Mouse (Mus musculus) lung, postnatal 25 days (tissue): ENCODE measurements around the gene Napsa.

Experiments
- DNase-seq: peaks from one replicate; pipeline ENCODE4 v3.0.0; 2022; ENCODE audit warnings: low spot score

The Napsa gene

GRCm38 (mm10) chr7:44571811-44572210 lies 369 bp upstream of the Napsa start:
- DNase-seq = no peak

GRCm38 (mm10) chr7:44572956-44573484 lies 840 bp downstream of the Napsa start:
- no peak for DNase-seq

GRCm38 (mm10) chr7:44576333-44576844 lies 4.2 kb downstream of the Napsa start:
- no peak for DNase-seq

DNA sequence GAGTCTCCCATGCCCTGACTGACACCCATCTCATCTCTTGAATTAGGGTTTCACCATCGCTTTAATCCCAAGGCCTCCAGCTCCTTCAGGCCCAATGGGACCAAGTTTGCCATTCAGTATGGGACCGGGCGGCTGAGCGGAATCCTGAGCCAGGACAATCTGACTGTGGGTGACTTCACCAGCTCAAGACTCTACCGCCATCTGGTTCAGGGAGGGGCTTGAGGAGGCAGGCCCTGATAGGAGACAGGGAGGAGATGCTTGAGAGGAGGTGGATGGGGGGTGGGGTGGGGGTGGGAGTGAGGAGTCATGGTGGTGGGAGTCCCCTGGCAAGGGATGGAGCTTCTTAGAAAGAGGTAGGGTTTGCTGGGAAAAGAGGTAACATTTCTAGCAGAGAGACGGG lies 9.5 kb downstream of the Napsa start:
- DNase-seq = no peak

DNA sequence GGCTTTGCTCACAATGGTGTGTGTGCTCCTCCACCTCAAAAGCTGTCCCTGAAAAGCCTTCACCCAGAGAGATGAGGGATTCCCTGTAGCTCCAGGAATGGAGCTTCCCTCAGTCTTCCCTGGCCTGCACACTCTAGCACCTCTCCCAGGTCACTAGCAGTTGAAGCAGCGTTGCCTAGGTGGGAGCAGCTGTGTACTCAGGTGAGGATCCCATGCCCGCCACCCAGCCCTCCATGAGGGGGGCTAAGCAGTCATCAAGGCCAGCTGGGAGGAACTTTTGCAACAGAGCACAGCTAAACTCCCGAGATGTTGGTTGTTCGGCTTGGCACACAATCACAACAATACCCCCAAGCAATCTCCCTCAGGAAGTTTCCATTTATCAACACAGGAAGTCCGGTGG lies 10.5 kb downstream of the Napsa start:
- DNase-seq = no peak

GRCm38 (mm10) chr7:44583146-44583545 lies 11.0 kb downstream of the Napsa start:
- peak; percentile 75 for DNase-seq

DNA sequence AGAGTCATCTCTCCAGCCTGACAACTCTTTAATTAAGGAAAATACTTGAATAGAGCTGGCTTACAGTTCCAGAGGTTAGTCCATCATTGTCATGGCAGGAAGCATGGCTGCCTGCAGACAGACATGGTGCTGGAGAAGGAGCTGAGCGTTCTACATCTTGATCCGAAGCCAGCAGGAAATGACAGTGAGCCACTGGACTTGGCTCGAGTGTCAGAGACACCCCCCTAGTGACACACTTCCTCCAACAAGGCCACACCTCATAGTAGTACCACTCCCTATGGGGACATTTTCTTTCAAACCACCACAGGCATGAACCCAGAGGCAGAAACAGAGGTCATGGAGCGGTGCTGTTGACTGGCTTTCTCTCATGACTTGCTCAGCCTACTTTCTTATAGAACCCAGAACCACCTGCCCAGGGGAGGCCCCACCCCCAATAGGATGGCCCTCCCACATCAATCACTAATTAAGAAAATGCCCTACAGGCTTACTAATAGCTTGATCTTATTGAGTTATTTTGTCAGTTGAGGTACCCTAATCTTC lies 12.2 kb downstream of the Napsa start:
- DNase-seq = no peak

- no peak for DNase-seq
Observed at GRCm38 (mm10) chr7:44584921-44585320, 12.7 kb downstream of the Napsa start.

- no peak for DNase-seq
Observed at GRCm38 (mm10) chr7:44585606-44586005, 13.4 kb downstream of the Napsa start.

DNA sequence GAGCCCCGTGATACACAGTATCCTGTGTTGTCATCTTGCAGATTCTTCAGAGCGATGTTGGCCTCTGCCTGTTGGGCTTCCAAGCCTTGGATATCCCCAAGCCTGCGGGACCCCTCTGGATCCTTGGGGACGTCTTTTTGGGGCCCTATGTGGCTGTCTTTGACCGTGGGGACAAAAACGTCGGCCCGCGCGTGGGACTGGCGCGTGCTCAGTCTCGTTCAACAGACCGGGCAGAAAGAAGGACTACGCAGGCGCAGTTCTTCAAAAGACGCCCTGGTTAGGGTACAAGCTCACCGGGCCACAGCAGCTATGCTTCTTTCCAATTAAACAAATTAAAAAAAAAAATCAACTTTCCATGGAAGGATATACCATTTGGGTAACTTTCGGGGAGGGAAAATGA lies 14.3 kb downstream of the Napsa start:
- no peak for DNase-seq

- DNase-seq = no peak
Observed at GRCm38 (mm10) chr7:44586930-44587329, 14.8 kb downstream of the Napsa start.

DNA sequence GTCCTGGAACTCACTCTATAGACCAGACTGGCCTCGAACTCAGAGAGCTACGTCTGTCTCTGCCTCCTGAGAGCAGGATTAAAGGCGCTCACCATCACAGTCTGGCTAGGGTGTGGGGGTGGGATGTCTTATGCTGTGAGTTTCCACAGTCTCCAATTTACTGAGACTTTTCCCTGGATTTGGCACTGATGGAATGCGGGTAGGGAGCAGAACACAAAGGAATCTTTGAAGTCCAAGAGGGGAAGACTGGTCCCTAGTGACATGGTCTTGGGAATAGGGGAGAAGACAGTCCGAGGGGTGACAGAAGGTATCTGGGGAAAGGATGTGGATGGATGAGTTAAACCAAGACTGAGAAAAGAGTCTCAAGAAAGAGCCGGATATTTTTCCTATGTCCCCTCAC lies 15.5 kb downstream of the Napsa start:
- DNase-seq = no peak

DNA sequence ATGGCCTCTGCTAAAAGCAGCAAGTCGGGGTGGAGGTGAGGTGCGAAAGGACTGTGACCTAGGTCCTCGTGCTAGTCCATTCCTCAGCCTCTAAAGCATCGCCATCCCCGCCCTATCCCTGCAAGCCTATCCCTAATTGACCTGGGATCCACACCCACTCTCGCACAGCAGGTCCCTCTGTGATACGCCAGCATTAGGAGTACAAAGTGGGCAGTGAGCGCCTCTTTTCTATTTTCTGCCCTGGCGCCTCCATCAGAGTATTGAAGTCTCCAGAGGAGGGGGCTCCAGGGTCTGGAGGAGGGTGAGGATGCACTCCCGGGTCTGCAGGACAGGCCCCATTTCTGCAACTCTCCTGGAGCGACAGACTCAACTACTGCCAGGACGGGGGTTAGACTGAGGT lies 16.2 kb downstream of the Napsa start:
- DNase-seq = no peak

DNA sequence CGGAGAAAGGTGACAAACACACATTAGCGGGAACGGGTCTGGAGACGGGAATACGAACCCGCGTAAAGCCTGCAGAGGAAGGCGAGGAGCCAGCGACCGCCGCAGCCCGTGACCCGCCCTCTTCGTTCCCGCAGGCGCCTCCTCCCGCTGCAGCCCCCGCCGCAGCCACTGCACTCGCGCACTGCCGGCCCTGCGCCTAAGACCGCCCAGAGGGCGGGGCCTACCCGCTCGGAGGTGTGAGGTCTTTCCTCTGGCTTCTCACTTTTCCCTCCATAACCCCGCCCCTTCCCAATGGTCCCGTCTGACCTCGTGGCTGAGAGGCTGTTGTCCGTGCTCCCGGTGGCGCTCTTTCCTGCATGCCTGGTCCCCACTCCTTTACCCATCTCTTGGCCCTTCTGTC lies 17.0 kb downstream of the Napsa start:
- peak; percentile 91 for DNase-seq

- DNase-seq = no peak
Observed at GRCm38 (mm10) chr7:44589946-44590345, 17.8 kb downstream of the Napsa start.

DNA sequence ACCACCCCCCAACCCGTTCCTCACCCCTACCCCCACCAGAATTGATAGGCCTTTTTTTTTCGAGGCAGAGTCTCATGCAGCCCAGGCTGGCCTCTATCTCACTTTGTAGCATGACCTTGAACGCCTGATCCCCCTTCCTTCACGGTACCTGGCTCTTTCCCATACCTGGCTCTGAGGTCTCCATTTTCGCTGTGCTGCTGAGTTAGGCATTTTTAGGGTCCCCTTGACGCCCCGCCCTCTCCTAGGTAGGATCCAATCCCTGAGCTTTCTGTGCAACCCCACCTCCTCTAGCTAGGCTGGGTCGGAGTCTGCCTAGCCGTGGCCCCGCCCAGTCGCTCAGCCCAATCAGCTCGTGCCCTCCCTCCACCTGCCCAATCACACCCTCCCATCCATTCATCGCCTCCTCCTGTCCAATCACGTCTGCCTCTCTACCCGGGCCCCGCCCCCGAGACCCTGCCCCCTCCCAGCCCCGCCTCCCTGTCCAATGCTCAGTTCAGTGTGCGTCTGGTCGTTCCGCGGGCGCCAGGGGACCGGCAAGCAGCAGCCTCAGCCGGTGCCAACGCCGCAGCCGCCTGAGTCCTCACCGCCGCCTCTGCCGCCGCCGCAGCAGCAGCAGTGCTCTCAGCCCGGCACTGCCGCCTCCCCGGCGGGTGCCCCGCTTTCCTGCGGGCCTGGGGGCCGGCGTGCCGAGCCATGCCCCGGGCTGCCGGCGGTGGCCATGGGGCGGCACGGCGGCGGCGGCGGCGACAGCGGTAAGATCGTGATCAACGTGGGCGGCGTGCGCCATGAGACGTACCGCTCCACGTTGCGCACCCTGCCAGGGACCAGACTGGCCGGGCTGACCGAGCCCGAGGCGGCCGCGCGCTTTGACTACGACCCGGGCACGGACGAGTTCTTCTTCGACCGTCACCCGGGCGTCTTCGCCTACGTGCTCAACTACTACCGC lies 18.5 kb downstream of the Napsa start, which contains the start of gene Kcnc3:
Gene Kcnc3 (plus strand): TSS at position 263 of the 946 bp plus-strand sequence.
- peak; percentile 94 for DNase-seq

GRCm38 (mm10) chr7:44591348-44592116 lies 19.4 kb downstream of the Napsa start:
- DNase-seq = no peak

DNA sequence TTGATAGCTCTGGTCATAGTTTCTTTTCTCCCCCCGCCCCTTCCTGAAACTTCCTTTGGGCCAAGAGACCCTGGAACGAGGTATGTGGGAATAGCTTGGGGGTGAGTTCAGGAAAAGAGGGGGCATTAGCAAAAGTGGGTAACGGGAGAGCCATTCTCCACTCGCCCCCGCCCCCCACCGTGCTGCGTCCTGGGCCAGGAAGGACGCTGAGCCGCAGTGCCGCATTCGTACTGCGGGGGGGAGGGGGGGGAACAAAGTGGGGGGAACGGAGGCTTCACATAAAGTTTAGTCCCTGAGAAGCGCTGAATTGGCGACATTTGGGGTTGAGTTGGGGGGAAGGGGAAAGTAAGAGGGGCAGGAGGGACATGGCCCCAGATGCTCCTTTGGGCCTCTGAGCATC lies 20.9 kb downstream of the Napsa start:
- no peak for DNase-seq

DNA sequence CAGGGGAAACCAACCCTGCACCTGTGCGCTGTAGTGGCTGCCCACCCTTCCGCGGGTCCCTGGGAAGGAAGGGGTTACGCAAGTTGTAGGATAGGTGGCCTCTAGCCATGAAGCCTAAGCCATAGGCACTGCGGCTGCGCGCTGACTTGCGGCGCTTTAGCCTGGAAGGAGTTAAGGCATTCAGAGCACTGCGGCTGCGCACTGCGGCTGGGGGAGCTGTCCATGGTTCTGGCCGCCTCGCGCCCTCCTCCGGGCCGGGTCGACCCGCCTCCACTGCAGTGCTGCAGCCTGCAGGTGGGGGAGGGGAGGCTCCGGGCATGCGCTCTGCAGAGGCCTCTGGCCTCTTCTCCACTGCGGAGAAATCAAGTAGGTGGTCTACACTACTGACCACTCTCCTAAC lies 21.6 kb downstream of the Napsa start:
- DNase-seq = peak; percentile 68

GRCm38 (mm10) chr7:44594291-44594690 lies 22.1 kb downstream of the Napsa start:
- no peak for DNase-seq

DNA sequence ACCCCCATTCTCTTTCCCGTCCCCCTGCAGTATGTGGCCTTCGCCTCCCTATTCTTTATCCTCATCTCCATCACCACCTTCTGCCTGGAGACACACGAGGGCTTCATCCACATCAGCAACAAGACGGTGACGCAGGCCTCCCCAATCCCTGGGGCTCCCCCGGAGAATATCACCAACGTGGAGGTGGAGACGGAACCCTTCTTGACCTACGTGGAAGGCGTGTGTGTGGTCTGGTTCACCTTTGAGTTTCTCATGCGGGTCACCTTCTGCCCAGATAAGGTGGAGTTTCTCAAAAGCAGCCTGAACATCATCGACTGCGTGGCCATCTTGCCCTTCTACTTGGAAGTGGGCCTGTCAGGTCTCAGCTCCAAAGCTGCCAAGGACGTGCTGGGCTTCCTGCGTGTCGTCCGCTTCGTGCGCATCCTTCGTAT lies 23.0 kb downstream of the Napsa start:
- no peak for DNase-seq

DNA sequence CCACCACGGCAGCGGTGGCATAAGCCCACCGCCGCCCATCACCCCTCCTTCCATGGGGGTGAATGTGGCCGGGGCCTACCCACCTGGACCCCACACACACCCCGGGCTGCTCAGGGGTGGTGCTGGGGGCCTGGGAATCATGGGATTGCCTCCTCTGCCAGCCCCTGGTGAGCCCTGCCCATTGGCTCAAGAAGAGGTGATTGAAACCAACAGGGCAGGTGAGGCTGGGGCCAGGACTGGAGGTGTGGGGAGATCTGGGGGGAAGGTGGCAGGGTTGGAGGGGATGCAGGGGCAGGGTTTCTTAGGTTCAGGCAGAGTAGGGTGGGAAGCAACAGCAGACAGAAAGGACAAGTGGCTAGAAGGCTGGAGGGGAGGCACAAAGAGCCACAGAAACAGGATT lies 23.9 kb downstream of the Napsa start:
- no peak for DNase-seq
